Mouse (Mus musculus) erythroid progenitor cell, adult 5-6 weeks (primary cell): ENCODE results near the gene Prkab2. TPM values are rescaled to one million over a fixed set of nuclear protein-coding genes. Genes with fewer than 3 reads are reported as not detected.

Experiments used
- ATAC-seq: replicated peaks from 2 replicates; pipeline ENCODE4 v1.8.0; 2016; ENCODE audit warnings: moderate number of reproducible peaks, mild to moderate bottlenecking, moderate TSS enrichment, inconsistent platforms; ENCODE audit not compliant: poor library complexity, low FRiP score, severe bottlenecking
- total RNA-seq, 2 experiments: library from RNA; stranded (forward) in 1 of 2; stranded (reverse) in 1 of 2; fragments of 150-400 nt in 1 of 2; fragments of 186-747, 209-891 nt in 1 of 2; gene quantifications; 2 replicates each; pipeline versions ENCODE4 v1.2.3 to v1.2.4; 2015 to 2017; ENCODE audit warnings: low replicate concordance in 2 of 2

Gene Prkab2
- total RNA-seq, 2 experiments from 2014 or later = 0.38 to 0.42 TPM

DNA sequence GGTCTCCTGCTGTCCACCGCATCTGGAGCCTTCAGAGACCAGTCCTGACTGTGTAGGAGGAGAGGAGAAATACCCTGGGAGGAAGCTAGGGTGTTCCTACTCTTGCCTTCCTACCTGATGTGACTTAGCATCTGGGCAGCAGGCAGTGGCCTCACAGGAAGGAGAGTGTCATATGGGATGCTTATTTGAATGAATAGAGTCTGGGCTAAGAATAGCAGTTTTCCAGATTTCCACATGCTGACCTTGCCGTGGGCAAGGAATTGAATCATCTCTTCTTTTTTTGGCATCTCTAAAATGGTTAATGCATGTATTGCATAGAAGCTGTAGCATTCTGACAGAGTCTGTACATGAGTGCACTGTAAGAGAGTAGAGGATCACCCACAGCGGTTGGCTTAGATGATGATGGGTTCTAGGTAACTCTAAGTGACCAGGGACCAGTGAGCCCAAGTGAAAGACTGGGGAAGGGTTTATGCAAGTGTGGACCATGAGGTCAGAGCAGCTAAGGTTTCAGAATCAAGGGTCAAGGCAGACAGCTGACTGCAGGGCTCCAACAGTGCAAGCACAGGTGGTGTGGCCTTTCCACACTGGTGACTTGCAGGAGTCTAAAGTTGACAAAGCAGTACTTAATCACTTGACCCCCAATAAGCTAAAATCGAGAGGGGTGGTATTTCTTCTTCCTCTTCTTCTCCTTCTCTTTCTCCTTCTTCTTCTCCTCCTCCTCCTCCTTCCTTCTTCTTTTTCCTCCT is 28.6 kb downstream of the Prkab2 start:
- ATAC-seq = no peak

DNA sequence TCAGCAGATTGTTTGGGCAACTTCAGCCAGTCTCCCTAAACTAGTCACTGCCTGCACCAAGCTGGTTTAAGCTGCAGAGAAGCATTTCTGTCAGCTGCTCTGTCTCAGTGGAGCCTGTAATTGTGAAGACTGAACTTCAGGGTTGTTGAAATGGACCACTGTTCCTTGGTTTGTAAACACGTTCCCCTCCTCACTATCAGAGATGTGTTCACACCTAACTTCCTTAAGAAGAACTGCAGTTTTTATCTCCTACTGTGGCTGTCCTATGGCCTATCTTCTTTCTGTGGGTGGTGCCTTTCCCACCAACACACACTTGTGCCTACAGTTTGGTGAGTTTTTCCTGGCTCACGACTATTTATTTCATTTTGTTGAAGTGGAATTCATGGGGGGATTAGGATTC is 31.3 kb downstream of the Prkab2 start:
- no peak for ATAC-seq

- no peak; the same call in 1 of the 2 replicates for ATAC-seq
Observed at GRCm38 (mm10) chr3:97690590-97690989, 32.6 kb downstream of the Prkab2 start.

GRCm38 (mm10) chr3:97691443-97692017 is 33.5 kb downstream of the Prkab2 start:
- ATAC-seq = no peak

DNA sequence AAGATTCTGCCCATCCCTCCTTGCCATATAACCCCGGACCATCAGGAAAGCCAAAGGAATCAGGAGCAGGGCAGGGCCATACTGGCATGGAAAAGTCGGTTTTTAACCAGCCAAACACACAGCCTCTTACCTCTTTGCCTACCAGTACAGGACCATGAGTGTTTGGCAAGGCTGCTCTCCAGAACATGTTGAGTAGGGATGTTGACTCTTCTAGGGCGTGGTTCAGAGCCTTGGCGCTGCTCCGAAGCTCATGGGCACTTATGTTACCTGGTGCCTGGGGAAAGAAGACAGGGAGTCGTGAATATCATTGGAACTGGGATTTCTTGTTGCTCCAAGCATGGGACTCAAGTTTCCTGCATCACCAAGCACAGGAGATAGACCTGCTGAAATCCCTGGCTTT is 35.8 kb downstream of the Prkab2 start:
- no peak for ATAC-seq

DNA sequence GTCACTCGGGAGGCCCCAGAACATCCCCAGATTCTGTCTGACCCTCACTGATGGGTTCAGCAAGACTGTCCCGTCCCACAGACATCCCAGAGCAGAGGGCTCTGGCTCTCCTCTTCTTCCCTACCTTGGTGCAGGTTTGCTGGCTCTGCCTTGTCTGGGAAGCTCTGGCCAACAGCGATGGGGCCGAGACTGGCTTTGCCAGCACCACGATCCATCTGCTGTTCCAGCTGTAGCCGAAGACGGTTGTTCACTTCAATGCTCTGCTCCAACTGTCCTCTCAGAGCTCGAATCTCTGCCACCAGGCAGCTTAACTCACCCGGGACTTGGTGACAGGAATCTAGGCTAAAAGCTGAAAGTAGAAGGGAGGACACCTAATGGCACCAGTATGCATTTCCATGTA is 38.9 kb downstream of the Prkab2 start:
- no peak for ATAC-seq

DNA sequence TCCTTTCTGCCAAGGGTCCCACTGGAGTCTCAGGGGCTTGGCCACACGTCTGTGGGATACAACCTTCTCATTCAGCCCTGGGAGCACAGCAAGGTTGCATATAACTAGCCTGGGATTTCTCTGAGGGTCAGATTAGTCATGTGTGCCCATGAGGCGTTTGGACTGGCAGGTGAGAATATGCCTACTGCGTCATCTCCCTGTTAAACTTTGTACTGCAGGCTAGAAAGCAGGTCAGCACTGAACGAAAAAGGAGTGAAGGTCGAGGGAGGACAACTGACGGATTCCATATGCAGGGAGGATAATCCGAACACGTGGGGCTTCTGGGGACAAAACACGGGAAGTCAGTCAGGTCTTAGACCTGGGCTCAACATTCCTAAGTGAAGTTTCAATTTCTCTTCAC is 39.3 kb downstream of the Prkab2 start:
- no peak for ATAC-seq

GRCm38 (mm10) chr3:97699061-97699460 is 41.1 kb downstream of the Prkab2 start:
- no peak for ATAC-seq

- ATAC-seq = no peak
Observed at GRCm38 (mm10) chr3:97701198-97701597, 43.2 kb downstream of the Prkab2 start.

DNA sequence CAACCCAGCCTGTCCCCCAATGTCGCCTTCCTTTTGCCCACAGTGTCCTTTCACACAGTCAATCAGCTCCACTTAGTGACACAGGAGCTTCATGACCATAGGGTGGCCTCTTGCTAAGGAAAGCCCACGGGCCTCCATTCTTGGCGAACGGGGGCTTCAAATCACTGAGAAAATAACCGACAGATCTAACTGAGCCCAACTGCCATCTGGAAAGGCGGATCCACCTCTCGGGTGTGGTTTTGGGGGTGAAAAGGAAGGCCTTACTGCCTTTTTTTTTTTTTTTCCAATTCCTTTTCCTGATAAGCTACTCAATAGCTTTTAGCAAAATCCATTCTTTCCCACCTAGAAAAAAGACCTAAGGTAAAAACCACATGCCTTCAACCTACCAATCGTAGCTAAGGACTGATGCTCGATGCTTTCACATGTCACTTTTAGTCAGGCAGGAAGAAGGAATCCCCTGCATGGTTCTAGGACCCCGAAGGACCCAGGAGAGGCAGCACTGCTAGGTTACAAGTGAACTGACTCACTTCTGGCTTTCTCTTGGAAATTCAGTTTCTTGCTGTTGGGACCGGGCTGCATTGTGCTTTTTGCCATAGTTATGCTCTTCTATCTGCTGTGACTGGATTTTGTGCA is 44.6 kb downstream of the Prkab2 start:
- no peak for ATAC-seq

- no peak for ATAC-seq
Observed at GRCm38 (mm10) chr3:97705508-97705907, 47.5 kb downstream of the Prkab2 start.

DNA sequence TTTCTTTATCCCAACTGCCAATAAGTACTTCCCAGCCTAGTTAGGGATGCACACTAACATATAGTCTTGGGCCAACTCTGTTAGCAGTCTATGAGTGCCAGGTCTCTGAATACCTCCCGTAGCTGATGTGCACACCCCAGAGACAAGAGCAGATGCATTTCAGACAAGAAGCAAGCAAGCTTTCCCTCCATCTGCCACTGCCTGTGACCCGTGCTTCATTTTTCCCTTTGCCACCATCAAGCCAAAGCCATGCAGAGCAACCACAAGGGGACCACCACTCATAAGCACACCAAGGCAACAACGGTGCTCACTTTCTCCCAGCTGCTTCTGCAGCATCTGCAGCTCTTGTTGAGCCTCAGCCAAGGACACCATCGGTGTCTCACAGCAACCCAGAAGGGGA is 48.6 kb downstream of the Prkab2 start:
- no peak for ATAC-seq

- ATAC-seq = no peak
Observed at GRCm38 (mm10) chr3:97710134-97710533, 52.1 kb downstream of the Prkab2 start.

- no peak for ATAC-seq
Observed at GRCm38 (mm10) chr3:97710881-97711280, 52.9 kb downstream of the Prkab2 start.

DNA sequence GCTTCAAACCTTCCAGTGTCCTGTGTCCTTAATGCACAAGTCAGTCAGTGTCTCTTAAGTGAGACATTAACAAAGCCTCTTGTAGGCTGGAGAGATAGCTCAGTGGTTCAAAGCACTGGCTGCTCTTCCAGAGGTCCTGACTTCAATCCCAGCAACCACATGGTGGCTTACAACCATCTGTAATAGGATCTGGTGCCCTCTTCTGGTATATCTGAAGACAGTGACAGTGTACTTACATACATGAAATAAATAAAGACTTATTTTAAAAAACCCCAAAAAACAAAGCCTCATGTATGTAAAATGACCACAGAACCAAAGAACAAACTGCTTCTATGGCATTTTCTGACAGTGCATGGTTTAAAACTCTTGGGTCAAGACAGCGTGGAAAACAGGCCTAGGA is 57.9 kb downstream of the Prkab2 start:
- no peak for ATAC-seq

DNA sequence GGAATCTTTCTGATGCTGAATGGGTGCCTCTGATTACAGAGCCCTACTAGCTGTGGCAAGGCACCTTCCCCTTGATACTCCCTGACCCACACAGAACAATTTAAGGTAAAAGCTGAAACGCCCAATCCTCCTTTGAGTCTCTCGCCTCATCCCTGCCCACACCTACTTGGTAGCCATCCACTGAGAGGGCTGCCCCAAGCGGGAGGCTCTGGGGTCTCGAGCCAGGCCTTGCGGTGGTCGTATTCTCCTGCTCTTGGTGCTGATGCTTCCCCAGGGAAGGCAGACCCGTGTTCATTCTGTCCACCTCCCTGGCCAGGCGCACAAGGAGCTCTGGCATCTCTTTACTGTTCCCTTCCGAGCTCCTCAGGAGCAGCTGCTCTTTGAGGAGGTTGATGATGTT is 61.1 kb downstream of the Prkab2 start:
- no peak for ATAC-seq

Other genes starting within 250 kb of the Prkab2 start
- gene Olfr1402, start 236.2 kb upstream of the Prkab2 start, total RNA-seq (2015; ENCODE audit: low replicate concordance) = not detected in 2 replicates
- gene Olfr1402, start 236.2 kb upstream of the Prkab2 start, total RNA-seq (2017; ENCODE audit: low replicate concordance) = not detected in 2 replicates
- 5.8 and 7.1 TPM in 2 replicates for gene Chd1l, start 48.0 kb upstream of the Prkab2 start, total RNA-seq (2015; ENCODE audit: low replicate concordance)
- gene Chd1l, start 48.0 kb upstream of the Prkab2 start, total RNA-seq (2017; ENCODE audit: low replicate concordance) = 7.3 and 18.7 TPM in 2 replicates
- 2.1 and 3.2 TPM in 2 replicates for gene Fmo5, start 29.4 kb upstream of the Prkab2 start, total RNA-seq (2015; ENCODE audit: low replicate concordance)
- 0.83 and 0.90 TPM in 2 replicates for gene Fmo5, start 29.4 kb upstream of the Prkab2 start, total RNA-seq (2017; ENCODE audit: low replicate concordance)
- not detected in 2 replicates for gene Gm17651, start 16.5 kb downstream of the Prkab2 start, total RNA-seq (2015; ENCODE audit: low replicate concordance)
- not detected in 2 replicates for gene Gm17651, start 16.5 kb downstream of the Prkab2 start, total RNA-seq (2017; ENCODE audit: low replicate concordance)
- 1.3 and 1.8 TPM in 2 replicates for gene Pde4dip, start 230.5 kb downstream of the Prkab2 start, total RNA-seq (2015; ENCODE audit: low replicate concordance)
- gene Pde4dip, start 230.5 kb downstream of the Prkab2 start, total RNA-seq (2017; ENCODE audit: low replicate concordance) = 1.8 and 2.3 TPM in 2 replicates
- 23.5 and 38.2 TPM in 2 replicates for gene Sec22b, start 243.0 kb downstream of the Prkab2 start, total RNA-seq (2015; ENCODE audit: low replicate concordance)
- gene Sec22b, start 243.0 kb downstream of the Prkab2 start, total RNA-seq (2017; ENCODE audit: low replicate concordance) = 8.7 and 31.7 TPM in 2 replicates